Mouse (Mus musculus): ENCODE results near the gene Atpaf1.

- TF ChIP-seq CTCF (conservative IDR thresholded peaks at IDR 0.05; ENCODE audit: low read length) (no peak), NANOG (IDR thresholded peaks at IDR 0.05; ENCODE audit: borderline replicate concordance, low read length) (no peak)
Measured at GRCm38 (mm10) chr4:115856282-115856681, 71.7 kb downstream of the Atpaf1 start.
